Mouse (Mus musculus) layer of hippocampus, adult 9-11 months (tissue): ENCODE measurements at regions not wholly inside any gene's neighbourhood (a gene's known extent, or its start where the extent isn't known, plus 50 kb on each side); places are given as distances from the start of the nearest gene placed in this dataset.

Source experiments
- DNase-seq: peaks from one replicate; pipeline ENCODE4 v3.0.0; 2022

- DNase-seq = no peak
These were observed 177.0 kb downstream of the Rps12 start for GRCm38 (mm10) chr10:23610046-23610445.

GRCm38 (mm10) chr10:23609270-23609914, 177.7 kb downstream of the Rps12 start:
- peak; percentile 10 for DNase-seq

- no peak for DNase-seq
These were observed 186.4 kb downstream of the Rps12 start for GRCm38 (mm10) chr10:23600701-23601100.

- DNase-seq = no peak
These were observed 191.5 kb downstream of the Rps12 start for GRCm38 (mm10) chr10:23595541-23595940.

GRCm38 (mm10) chr10:23580230-23580629, 206.8 kb downstream of the Rps12 start:
- no peak for DNase-seq

GRCm38 (mm10) chr10:23571013-23571412, 216.1 kb downstream of the Rps12 start:
- no peak for DNase-seq

GRCm38 (mm10) chr10:23569386-23569785, 217.7 kb downstream of the Rps12 start:
- no peak for DNase-seq

GRCm38 (mm10) chr10:23562273-23562885, 211.8 kb upstream of the Eya4 start:
- DNase-seq = no peak

- DNase-seq = no peak
These were observed 209.5 kb upstream of the Eya4 start for GRCm38 (mm10) chr10:23559980-23560658.

- no peak for DNase-seq
These were observed 207.2 kb upstream of the Eya4 start for GRCm38 (mm10) chr10:23557828-23558227.

- no peak for DNase-seq
These were observed 198.6 kb upstream of the Eya4 start for GRCm38 (mm10) chr10:23549207-23549606.

- DNase-seq = no peak
These were observed 197.7 kb upstream of the Eya4 start for GRCm38 (mm10) chr10:23548322-23548721.

- no peak for DNase-seq
These were observed 192.1 kb upstream of the Eya4 start for GRCm38 (mm10) chr10:23542712-23543111.

GRCm38 (mm10) chr10:23541914-23542313, 191.3 kb upstream of the Eya4 start:
- DNase-seq = no peak

GRCm38 (mm10) chr10:23534636-23535035, 184.1 kb upstream of the Eya4 start:
- no peak for DNase-seq

GRCm38 (mm10) chr10:23531964-23532758, 181.6 kb upstream of the Eya4 start:
- no peak for DNase-seq

- DNase-seq = no peak
These were observed 180.1 kb upstream of the Eya4 start for GRCm38 (mm10) chr10:23530715-23531114.

GRCm38 (mm10) chr10:23526796-23527195, 176.2 kb upstream of the Eya4 start:
- no peak for DNase-seq

GRCm38 (mm10) chr10:23522664-23523063, 172.1 kb upstream of the Eya4 start:
- no peak for DNase-seq

- no peak for DNase-seq
These were observed 143.1 kb upstream of the Eya4 start for GRCm38 (mm10) chr10:23493647-23494046.

GRCm38 (mm10) chr10:23492971-23493370, 142.4 kb upstream of the Eya4 start:
- DNase-seq = no peak

- DNase-seq = no peak
These were observed 138.4 kb upstream of the Eya4 start for GRCm38 (mm10) chr10:23488996-23489395.

- DNase-seq = no peak
These were observed 129.9 kb upstream of the Eya4 start for GRCm38 (mm10) chr10:23480474-23480873.
